Mouse (Mus musculus) left cerebral cortex, adult 18-20 months (tissue): ENCODE results near the gene Olfr1272. TPM values are rescaled to one million over a fixed set of nuclear protein-coding genes. Genes with fewer than 3 reads are reported as not detected.
"Not testable (repeated sequence)": the region's sequence is repeated elsewhere in the genome, so short reads cannot be mapped to it uniquely, and the experiment has no call there.

Experiments used
- DNase-seq, 2 experiments: peaks; one replicate each; pipeline ENCODE4 v3.0.0; 2021 to 2022; ENCODE audit warnings: low spot score in 2 of 2, mixed read lengths in 1 of 2
- long read RNA-seq, 2 experiments: library from polyadenylated mRNA; stranded (forward); transcript quantifications; one replicate each; pipeline ENCODE4 v2.0.0; 2021
- total RNA-seq, 2 experiments: library from RNA; stranded (reverse); gene quantifications; 2 replicates each; pipeline ENCODE4 v1.2.3; 2021

Olfr1272 gene
- total RNA-seq: not detected
- long read RNA-seq, experiment 1: 0 reads
- long read RNA-seq, experiment 2: 0 reads

GRCm38 (mm10) chr2:90292741-90293140, at the start of gene Olfr1272:
TSS of gene Olfr1272 (minus strand) at chr2:90292841.
- DNase-seq: no peak

GRCm38 (mm10) chr2:90321900-90322299, 29.3 kb upstream of the Olfr1272 start, which contains the start of gene Gm13769:
TSS of gene Gm13769 (plus strand) at chr2:90322200.
- not testable (repeated sequence) for DNase-seq

GRCm38 (mm10) chr2:90270932-90271331, 21.7 kb downstream of the Olfr1272 start, which contains the start of gene Olfr1271:
TSS of gene Olfr1271 (minus strand) at chr2:90271032.
- DNase-seq: no peak

- DNase-seq: no peak
Observed at GRCm38 (mm10) chr2:90257492-90257891, 35.1 kb downstream of the Olfr1272 start, which contains the start of gene Olfr142. TSS of gene Olfr142 (minus strand) at chr2:90257592.

Other genes with a start within 250 kb of the Olfr1272 start
- gene Olfr140, start 229.2 kb downstream of the Olfr1272 start, total RNA-seq: not detected
- not detected for gene Olfr1269, start 171.4 kb downstream of the Olfr1272 start, total RNA-seq
- not detected for gene Olfr32, start 150.5 kb downstream of the Olfr1272 start, total RNA-seq
- not detected for gene Olfr1270, start 139.8 kb downstream of the Olfr1272 start, total RNA-seq
- not detected for gene Olfr1506, start 68.3 kb downstream of the Olfr1272 start, total RNA-seq
- not detected for gene Olfr142, start 35.2 kb downstream of the Olfr1272 start, total RNA-seq
- not detected for gene Olfr1271, start 21.8 kb downstream of the Olfr1272 start, total RNA-seq
- gene Gm13769, start 29.4 kb upstream of the Olfr1272 start, total RNA-seq: not detected
- not detected for gene Olfr1274-ps, start 105.8 kb upstream of the Olfr1272 start, total RNA-seq